Mouse (Mus musculus) olfactory bulb, adult 2 months (tissue): Measurements from ENCODE around the gene Neurl3. TPM values are rescaled to one million over a fixed set of nuclear protein-coding genes. Genes with fewer than 3 reads are reported as not detected.

Experiments used
- H3K27ac ChIP-seq: fragments of 200-500 bp; 2 replicates; pipeline ENCODE4 v1.5.1; 2012; ENCODE audit warnings: low read depth, low read length; ENCODE audit not compliant: insufficient read depth
- H3K4me1 ChIP-seq: fragments of 200-500 bp; 2 replicates; pipeline ENCODE4 v1.6.1; 2012; ENCODE audit warnings: low read length; ENCODE audit not compliant: control insufficient read depth, insufficient read depth
- H3K4me3 ChIP-seq: fragments of 200-500 bp; 2 replicates; pipeline ENCODE4 v1.5.1; 2012; ENCODE audit warnings: mild to moderate bottlenecking, low read depth, low read length, moderate library complexity; ENCODE audit not compliant: insufficient read depth
- CTCF ChIP-seq: fragments of 200-500 bp; IDR thresholded peaks from 2 replicates; pipeline ENCODE4 v1.5.1; 2012; ENCODE audit warnings: low read depth, mild to moderate bottlenecking, low read length, moderate library complexity; ENCODE audit not compliant: insufficient read depth
- POLR2A ChIP-seq: fragments of 200-500 bp; IDR thresholded peaks from 2 replicates; pipeline ENCODE4 v1.6.1; 2012; ENCODE audit warnings: mild to moderate bottlenecking, low read depth, low read length, moderate library complexity; ENCODE audit not compliant: insufficient read depth
- WGBS: fragments of 180-500 bp; shearing (Covaris S2); methylation state at CpG from one replicate; pipeline ENCODE4 v1.1.7; 2018; 5-methylcytosine and 5-hydroxymethylcytosine counted together
- polyA plus RNA-seq: library from polyadenylated mRNA; stranded (reverse); fragments of >200 nt; gene quantifications from 2 replicates; pipeline ENCODE4 v1.2.4, GENCODE M21; 2012; ENCODE audit warnings: low replicate concordance; ENCODE audit not compliant: missing spikeins, insufficient read depth, insufficient read length

The Neurl3 gene
- polyA plus RNA-seq, 1 experiment, result not detected

DNA sequence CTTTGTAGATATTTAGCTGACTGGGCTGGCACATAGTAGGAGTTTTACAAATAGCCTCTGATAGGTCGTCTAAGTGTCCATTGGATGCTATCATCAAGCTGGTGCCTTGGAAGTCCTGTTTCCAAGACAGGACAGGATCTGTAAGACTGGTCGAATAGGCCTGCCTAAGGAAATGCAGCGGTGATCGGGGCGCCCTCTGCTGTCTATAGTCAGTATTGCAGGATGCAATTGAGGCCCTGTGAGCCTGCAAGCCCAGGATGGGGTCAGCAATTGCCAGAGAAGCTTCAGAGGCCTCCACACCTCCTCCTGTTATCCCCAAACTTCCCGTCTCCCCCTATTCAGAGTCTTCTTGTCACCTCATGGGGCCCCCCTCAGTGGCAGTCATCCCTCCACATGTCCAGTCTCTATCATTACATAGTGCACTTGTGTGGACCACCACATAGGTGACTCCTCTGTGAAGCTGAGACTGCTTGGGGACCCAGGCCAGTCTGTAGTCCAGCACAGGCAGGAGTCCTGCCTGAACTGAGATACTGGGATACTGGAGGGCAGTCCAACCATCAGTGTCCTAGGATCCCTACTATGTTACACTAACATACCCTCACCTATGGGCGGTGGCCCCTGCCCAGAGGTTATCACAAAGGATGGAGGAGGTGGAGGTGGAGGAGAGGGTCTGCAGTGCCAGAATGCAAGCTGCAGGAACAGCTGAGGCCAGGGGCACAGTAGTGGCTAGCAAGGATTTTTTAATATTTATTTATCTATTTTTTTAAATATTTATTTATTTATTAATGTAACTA, 3.0 kb upstream of the Neurl3 start:
- no peak overlapping the region for H3K27ac ChIP-seq
- H3K4me3 ChIP-seq, result no peak overlapping the region
- 27% methylated on average over 7 of the region's 7 CpGs for WGBS
- peaks cover 1% of the 10 kb centered on the region; the same call in 1 of the 2 replicates for H3K4me1 ChIP-seq
- peak; percentile 71 for TF ChIP-seq CTCF
- TF ChIP-seq POLR2A, result no peak

GRCm38 (mm10) chr1:36275635-36276389, 1.3 kb upstream of the Neurl3 start:
- WGBS, result 85% methylated on average over 13 of the region's 13 CpGs
- no peak overlapping the region for H3K27ac ChIP-seq
- TF ChIP-seq POLR2A (no peak), CTCF (no peak)
- H3K4me1 ChIP-seq, result peaks cover 3% of the 10 kb centered on the region; the same call in 1 of the 2 replicates
- H3K4me3 ChIP-seq, result no peak overlapping the region

GRCm38 (mm10) chr1:36273288-36273687, 1.2 kb downstream of the Neurl3 start:
- peaks cover 3% of the 10 kb centered on the region; the same call in 1 of the 2 replicates for H3K4me1 ChIP-seq
- H3K4me3 ChIP-seq, result no peak overlapping the region
- WGBS, result 59% methylated on average over 9 of the region's 9 CpGs
- no peak overlapping the region for H3K27ac ChIP-seq
- no peak for TF ChIP-seq POLR2A
- TF ChIP-seq CTCF, result no peak

- WGBS, result 71% methylated on average over 5 of the region's 5 CpGs
- peaks cover 3% of the 10 kb centered on the region; the same call in 1 of the 2 replicates for H3K4me1 ChIP-seq
These were observed 1.9 kb downstream of the Neurl3 start for GRCm38 (mm10) chr1:36272546-36272945.

DNA sequence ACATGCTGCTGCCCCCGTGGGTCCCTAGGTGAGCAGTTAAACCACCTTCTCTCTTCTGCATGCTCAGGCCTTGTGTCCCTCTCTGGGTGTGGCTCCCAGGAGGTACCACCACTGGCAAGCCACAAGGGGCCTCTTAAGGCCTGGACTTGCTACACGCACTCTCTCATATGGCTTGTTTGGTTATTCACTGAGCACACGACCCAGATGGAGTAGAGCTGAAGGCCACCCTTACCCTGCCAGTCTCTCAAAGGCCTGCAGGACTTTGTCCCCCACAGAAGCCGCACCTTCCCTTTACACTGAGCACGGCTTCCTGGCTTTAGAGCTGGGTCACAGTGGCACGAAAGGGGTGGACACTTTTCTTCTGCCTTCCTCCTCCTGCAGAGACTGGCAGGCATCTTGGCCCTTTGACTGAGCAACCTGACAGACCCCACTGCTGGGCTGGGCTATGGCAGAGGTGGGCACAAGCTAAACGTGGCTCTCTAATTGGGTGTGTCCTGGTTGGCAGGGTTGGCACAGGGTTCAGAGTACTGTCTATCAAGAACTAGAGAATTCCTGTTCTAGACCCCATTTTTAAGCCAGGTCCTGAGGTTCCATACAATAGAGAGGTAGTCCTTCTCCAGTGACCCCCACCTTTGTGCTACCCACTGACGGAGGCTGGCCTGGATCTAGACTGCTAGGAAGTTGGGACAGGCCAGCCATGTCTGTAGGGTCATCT, 2.8 kb downstream of the Neurl3 start:
- Histone ChIP-seq H3K4me3 (no peak overlapping the region), H3K4me1 (peaks cover 3% of the 10 kb centered on the region; the same call in 1 of the 2 replicates), H3K27ac (no peak overlapping the region)
- TF ChIP-seq CTCF (no peak), POLR2A (no peak)
- WGBS, result 88% methylated on average over 8 of the region's 8 CpGs

More at GRCm38 (mm10) chr1:36272546-36272945, 1.9 kb downstream of the Neurl3 start:
- Histone ChIP-seq H3K27ac (no peak overlapping the region), H3K4me3 (no peak overlapping the region)
- no peak for TF ChIP-seq POLR2A
- no peak for TF ChIP-seq CTCF

GRCm38 (mm10) chr1:36270666-36271065, 3.8 kb downstream of the Neurl3 start:
- TF ChIP-seq CTCF (no peak), POLR2A (no peak)
- WGBS, result 63% methylated on average over 3 of the region's 3 CpGs
- no peak overlapping the region for H3K27ac ChIP-seq

GRCm38 (mm10) chr1:36269121-36269795, 5.2 kb downstream of the Neurl3 start:
- TF ChIP-seq POLR2A, result no peak
- TF ChIP-seq CTCF, result no peak
- 54% methylated on average over 54 of the region's 54 CpGs for whole genome bisulfite sequencing
- peaks cover 3% of the 10 kb centered on the region; the same call in 1 of the 2 replicates for H3K4me1 ChIP-seq
- no peak overlapping the region for H3K4me3 ChIP-seq
- H3K27ac ChIP-seq, result no peak overlapping the region

More at GRCm38 (mm10) chr1:36270666-36271065, 3.8 kb downstream of the Neurl3 start:
- Histone ChIP-seq H3K4me3 (no peak overlapping the region), H3K4me1 (peaks cover 3% of the 10 kb centered on the region; the same call in 1 of the 2 replicates)

GRCm38 (mm10) chr1:36267595-36267994, 6.9 kb downstream of the Neurl3 start:
- no peak for TF ChIP-seq CTCF
- no peak for TF ChIP-seq POLR2A
- 100% methylated on average over 3 of the region's 3 CpGs for WGBS

More at GRCm38 (mm10) chr1:36267595-36267994, 6.9 kb downstream of the Neurl3 start:
- H3K4me3 ChIP-seq, result no peak overlapping the region
- no peak overlapping the region for H3K27ac ChIP-seq
- peaks cover 3% of the 10 kb centered on the region; the same call in 1 of the 2 replicates for H3K4me1 ChIP-seq
